Mouse (Mus musculus): ENCODE measurements around the gene Padi3. TPM values are rescaled to one million over a fixed set of nuclear protein-coding genes. Genes with fewer than 3 reads are reported as not detected.

The Padi3 gene
- total and polyA plus RNA-seq, 3 experiments = 73.1 to 106 TPM; not detected in 1

GRCm38 (mm10) chr4:140780507-140780906 is 29.9 kb downstream of the Padi3 start:
- H3K27me3 ChIP-seq (ENCODE audit: control insufficient read depth in 1 of 2, insufficient read depth in 2 of 2, low read length in 2 of 2) = no peaks in the 10 kb centered on the region
- TF ChIP-seq POLR2AphosphoS2 (IDR thresholded peaks at IDR 0.05; ENCODE audit: low read length) (no peak), ZC3H11A (IDR thresholded peaks at IDR 0.05; ENCODE audit: low read depth, low read length) (no peak), GATA1 (IDR thresholded peaks at IDR 0.05; ENCODE audit: low read depth, low read length) (no peak), CHD2 (IDR thresholded peaks at IDR 0.05; ENCODE audit: low read length) (no peak), JUND (IDR thresholded peaks at IDR 0.05; ENCODE audit: low read depth, low read length) (no peak), SIN3A (IDR thresholded peaks at IDR 0.05; ENCODE audit: low read length) (no peak), MEF2A (IDR thresholded peaks at IDR 0.05; ENCODE audit: extremely low read depth, insufficient replicate concordance, low read depth, low read length, poor library complexity, severe bottlenecking) (no peak), NELFE (IDR thresholded peaks at IDR 0.05; ENCODE audit: low read depth, low read length) (no peak), TBP (IDR thresholded peaks at IDR 0.05; ENCODE audit: low read depth, low read length) (no peak), ZMIZ1 (IDR thresholded peaks at IDR 0.05; ENCODE audit: low read depth, low read length) (no peak), TCF12 (IDR thresholded peaks at IDR 0.05; ENCODE audit: low read depth, low read length) (no peak), ETS1 (IDR thresholded peaks at IDR 0.05; ENCODE audit: low read depth, low read length) (no peak), EP300 (IDR thresholded peaks at IDR 0.05; ENCODE audit: low read depth in 1 of 2, low read length in 2 of 2) (no peak), RAD21 (IDR thresholded peaks at IDR 0.05; ENCODE audit: low read depth, low read length) (no peak), E2F4 (IDR thresholded peaks at IDR 0.05; ENCODE audit: borderline replicate concordance, low read depth, low read length) (no peak), MAZ (IDR thresholded peaks at IDR 0.05; ENCODE audit: low read depth, low read length) (no peak), MAFK (IDR thresholded peaks at IDR 0.05; ENCODE audit: borderline replicate concordance, low read depth, low read length) (no peak)
- H3K36me3 ChIP-seq (ENCODE audit: control insufficient read depth in 1 of 2, insufficient read depth in 2 of 2, low read length in 2 of 2) = no peaks in the 10 kb centered on the region
- no peaks in the 10 kb centered on the region for H3K9me3 ChIP-seq (replicated peaks; ENCODE audit: insufficient read depth, low read length)
- no peak for DNase-seq (ENCODE audit: low read depth, low spot score)
- no peak overlapping the region for H3K27ac ChIP-seq (ENCODE audit: control insufficient read depth, low read depth, low read length)
- H3K4me3 ChIP-seq (ENCODE audit: control insufficient read depth in 1 of 2, insufficient read depth in 1 of 2, low read depth in 2 of 2, low read length in 2 of 2) = no peak overlapping the region
- H3K9ac ChIP-seq (ENCODE audit: control insufficient read depth, low read depth, low read length, poor library complexity, severe bottlenecking) = no peak overlapping the region
- H3K4me1 ChIP-seq (ENCODE audit: control insufficient read depth in 1 of 2, insufficient read depth in 2 of 2, low read length in 2 of 2) = no peaks in the 10 kb centered on the region
- H3K79me2 ChIP-seq (ENCODE audit: control insufficient read depth, insufficient read depth, low read length, poor library complexity) = no peaks in the 10 kb centered on the region

- no peak overlapping the region for H3K9ac ChIP-seq (ENCODE audit: control insufficient read depth, low read depth, low read length, poor library complexity, severe bottlenecking)
- no peak overlapping the region for H3K27ac ChIP-seq (ENCODE audit: control insufficient read depth, low read depth, low read length)
- no peaks in the 10 kb centered on the region for H3K27me3 ChIP-seq (ENCODE audit: control insufficient read depth in 1 of 2, insufficient read depth in 2 of 2, low read length in 2 of 2)
- DNase-seq (ENCODE audit: low read depth, low spot score) = no peak
- H3K4me1 ChIP-seq (ENCODE audit: control insufficient read depth in 1 of 2, insufficient read depth in 2 of 2, low read length in 2 of 2) = no peaks in the 10 kb centered on the region
- no peaks in the 10 kb centered on the region for H3K79me2 ChIP-seq (ENCODE audit: control insufficient read depth, insufficient read depth, low read length, poor library complexity)
- no peaks in the 10 kb centered on the region for H3K36me3 ChIP-seq (ENCODE audit: control insufficient read depth in 1 of 2, insufficient read depth in 2 of 2, low read length in 2 of 2)
- H3K9me3 ChIP-seq (replicated peaks; ENCODE audit: insufficient read depth, low read length) = no peaks in the 10 kb centered on the region
- H3K4me3 ChIP-seq (ENCODE audit: control insufficient read depth in 1 of 2, insufficient read depth in 1 of 2, low read depth in 2 of 2, low read length in 2 of 2) = no peak overlapping the region
- TF ChIP-seq GATA1 (IDR thresholded peaks at IDR 0.05; ENCODE audit: low read depth, low read length) (no peak), MXI1 (IDR thresholded peaks at IDR 0.05; ENCODE audit: low read depth, low read length) (no peak), CHD1 (IDR thresholded peaks at IDR 0.05; ENCODE audit: low read depth, low read length) (no peak), ZMIZ1 (IDR thresholded peaks at IDR 0.05; ENCODE audit: low read depth, low read length) (no peak), POLR2A (IDR thresholded peaks at IDR 0.05; ENCODE audit: control insufficient read depth in 1 of 2, insufficient read depth in 1 of 2, low read depth in 1 of 2, low read length in 2 of 2, poor library complexity in 1 of 2) (no peak), BHLHE40 (IDR thresholded peaks at IDR 0.05; ENCODE audit: borderline replicate concordance, low read depth, low read length) (no peak), UBTF (IDR thresholded peaks at IDR 0.05; ENCODE audit: borderline replicate concordance, insufficient read depth, low read depth, low read length) (no peak), RAD21 (IDR thresholded peaks at IDR 0.05; ENCODE audit: low read depth, low read length) (no peak), POLR2AphosphoS2 (IDR thresholded peaks at IDR 0.05; ENCODE audit: low read length) (no peak), ETS1 (IDR thresholded peaks at IDR 0.05; ENCODE audit: low read depth, low read length) (no peak), SMC3 (IDR thresholded peaks at IDR 0.05; ENCODE audit: low read depth, low read length) (no peak), JUND (IDR thresholded peaks at IDR 0.05; ENCODE audit: low read depth, low read length) (no peak), ZKSCAN1 (IDR thresholded peaks at IDR 0.05; ENCODE audit: low read depth, low read length) (no peak), CHD2 (IDR thresholded peaks at IDR 0.05; ENCODE audit: low read length) (no peak), USF2 (IDR thresholded peaks at IDR 0.05; ENCODE audit: borderline replicate concordance in 1 of 2, insufficient read depth in 1 of 2, low read depth in 1 of 2, low read length in 2 of 2) (no peak), E2F4 (IDR thresholded peaks at IDR 0.05; ENCODE audit: borderline replicate concordance, low read depth, low read length) (no peak), CTCF (IDR thresholded peaks at IDR 0.05 in 2 of 3, conservative IDR thresholded peaks at IDR 0.05 in 1 of 3; ENCODE audit: control insufficient read depth in 1 of 3, insufficient read depth in 1 of 3, low read depth in 2 of 3, low read length in 3 of 3, poor library complexity in 1 of 3, severe bottlenecking in 1 of 3) (no peak)
Observed at GRCm38 (mm10) chr4:140779803-140780397, 30.5 kb downstream of the Padi3 start.

Data from MEL (cell line).